Mouse (Mus musculus) E14TG2a.4 (cell line): ENCODE results near the gene Rhov.

Source experiments
- CTCF ChIP-seq: conservative IDR thresholded peaks from 2 replicates; pipeline ENCODE4 v1.5.1; 2014; ENCODE audit warnings: low read length
- NANOG ChIP-seq: IDR thresholded peaks from 2 replicates; pipeline ENCODE4 v1.6.1; 2014; ENCODE audit warnings: borderline replicate concordance, low read length, mixed read lengths
- POU5F1 ChIP-seq: IDR thresholded peaks from 2 replicates; pipeline ENCODE4 v1.6.1; 2014; ENCODE audit warnings: low read length, borderline replicate concordance

DNA sequence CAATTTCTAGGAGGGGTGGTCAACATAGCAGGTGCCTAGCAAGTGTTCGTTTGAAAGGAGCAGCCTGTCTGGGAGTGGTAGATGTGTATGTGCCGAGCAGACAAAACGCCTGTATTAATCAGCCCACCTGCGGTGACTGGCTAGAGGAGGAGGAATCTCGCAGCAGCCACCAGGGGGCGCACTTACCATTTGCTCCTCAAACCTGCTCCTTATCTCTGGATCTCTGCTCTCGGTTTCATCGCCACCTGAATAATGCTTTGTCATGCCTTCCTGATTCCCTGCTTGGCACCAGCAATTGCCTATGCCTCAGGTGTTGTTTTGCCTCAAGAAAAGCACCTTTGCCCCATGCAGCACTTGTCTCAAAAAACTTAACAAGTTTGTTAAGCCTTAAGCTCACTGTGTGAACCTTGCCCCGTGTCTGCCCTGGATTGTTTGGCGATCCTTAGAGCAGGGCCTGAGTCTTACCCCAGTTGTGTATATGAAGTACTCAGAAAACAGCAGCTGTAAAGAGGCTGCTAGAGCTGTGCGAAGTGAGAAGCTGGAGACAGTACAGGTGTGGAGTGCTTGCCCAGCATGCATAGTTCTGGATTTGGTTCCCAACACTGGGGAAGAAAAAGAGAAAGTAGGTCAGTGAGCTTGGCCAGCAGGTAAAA is 20.1 kb downstream of the Rhov start:
- peak; percentile 74 for TF ChIP-seq CTCF
- TF ChIP-seq POU5F1, result no peak
- TF ChIP-seq NANOG, result no peak
